Mouse (Mus musculus) neural tube, embryonic 10.5 days (tissue): ENCODE measurements around the gene Map3k3.

Experiments used
- DNase-seq: peaks from one replicate; pipeline ENCODE4 v3.0.0-alpha.2; 2017; ENCODE audit warnings: low spot score; ENCODE audit errors: extremely low spot score

Map3k3 gene

GRCm38 (mm10) chr11:106083708-106084701 lies at the start of gene Map3k3:
Gene Map3k3 (plus strand): TSS chr11:106084613.
- DNase-seq, result peak; percentile 96

GRCm38 (mm10) chr11:106034986-106035385 lies 49.4 kb upstream of the Map3k3 start:
- no peak for DNase-seq

- peak; percentile 97 for DNase-seq
Observed at GRCm38 (mm10) chr11:106036548-106037417, 47.6 kb upstream of the Map3k3 start, which contains the start of gene Dcaf7. Gene Dcaf7 (plus strand): TSS chr11:106036872.

- peak; percentile 48 for DNase-seq
Observed at GRCm38 (mm10) chr11:106037418-106037751, 47.0 kb upstream of the Map3k3 start.

- no peak for DNase-seq
Observed at GRCm38 (mm10) chr11:106044349-106044748, 40.1 kb upstream of the Map3k3 start.

GRCm38 (mm10) chr11:106045256-106045655 lies 39.2 kb upstream of the Map3k3 start:
- DNase-seq, result no peak

GRCm38 (mm10) chr11:106045780-106046179 lies 38.6 kb upstream of the Map3k3 start:
- DNase-seq, result no peak

GRCm38 (mm10) chr11:106046584-106046983 lies 37.8 kb upstream of the Map3k3 start:
- DNase-seq, result no peak

GRCm38 (mm10) chr11:106053921-106054320 lies 30.5 kb upstream of the Map3k3 start:
- no peak for DNase-seq

GRCm38 (mm10) chr11:106054600-106054999 lies 29.8 kb upstream of the Map3k3 start:
- no peak for DNase-seq

- DNase-seq, result no peak
Observed at GRCm38 (mm10) chr11:106055341-106055740, 29.1 kb upstream of the Map3k3 start.

- DNase-seq, result no peak
Observed at GRCm38 (mm10) chr11:106056819-106057491, 27.5 kb upstream of the Map3k3 start.

GRCm38 (mm10) chr11:106058020-106058419 lies 26.4 kb upstream of the Map3k3 start:
- no peak for DNase-seq

GRCm38 (mm10) chr11:106060549-106060948 lies 23.9 kb upstream of the Map3k3 start:
- no peak for DNase-seq

GRCm38 (mm10) chr11:106061311-106061710 lies 23.1 kb upstream of the Map3k3 start:
- DNase-seq, result no peak

GRCm38 (mm10) chr11:106063756-106064155 lies 20.7 kb upstream of the Map3k3 start:
- no peak for DNase-seq

GRCm38 (mm10) chr11:106065073-106065922 lies 19.1 kb upstream of the Map3k3 start:
- DNase-seq, result no peak

GRCm38 (mm10) chr11:106065923-106066571 lies 18.4 kb upstream of the Map3k3 start, which contains the start of gene Taco1:
Gene Taco1 (plus strand): TSS chr11:106066061.
- DNase-seq, result peak; percentile 91

- DNase-seq, result peak; percentile 75
Observed at GRCm38 (mm10) chr11:106066616-106067015, 17.8 kb upstream of the Map3k3 start.

GRCm38 (mm10) chr11:106073774-106074173 lies 10.6 kb upstream of the Map3k3 start:
- DNase-seq, result no peak
